Mouse (Mus musculus): ENCODE data around the gene Adad2. TPM values are rescaled to one million over a fixed set of nuclear protein-coding genes. Genes with fewer than 3 reads are reported as not detected.

Adad2 gene
- polyA plus RNA-seq, 1 experiment from 2014 or later = 0.09 TPM

- no peak overlapping the region for H3K9ac ChIP-seq (ENCODE audit: low read length)
- no peaks in the 10 kb centered on the region for H3K36me3 ChIP-seq (ENCODE audit: control insufficient read depth, insufficient read depth, low read length)
- no peaks in the 10 kb centered on the region for H3K9me3 ChIP-seq (ENCODE audit: control insufficient read depth, low read length)
- no peak overlapping the region for H3K4me3 ChIP-seq (ENCODE audit: low read depth, low read length)
- no peak for DNase-seq (ENCODE audit: low spot score)
- 51% methylated on average over 5 of the region's 5 CpGs for WGBS
- no peaks in the 10 kb centered on the region for H3K27me3 ChIP-seq (replicated peaks; ENCODE audit: control insufficient read depth, insufficient read depth, low read length)
- no peak for ATAC-seq (replicated peaks; ENCODE audit: low FRiP score, low TSS enrichment, low read depth)
- no peaks in the 10 kb centered on the region for H3K4me1 ChIP-seq (replicated peaks; ENCODE audit: control insufficient read depth, insufficient read depth, low read length)
- no peak overlapping the region for H3K27ac ChIP-seq (ENCODE audit: low read depth)
- no peak overlapping the region for H3K4me2 ChIP-seq (ENCODE audit: low read length)
These were observed 6.3 kb downstream of the Adad2 start for GRCm38 (mm10) chr8:119618887-119619286.

GRCm38 (mm10) chr8:119620116-119620840, 7.7 kb downstream of the Adad2 start:
- no peak for ATAC-seq (replicated peaks; ENCODE audit: low FRiP score, low TSS enrichment, low read depth)

GRCm38 (mm10) chr8:119620848-119621465, 8.4 kb downstream of the Adad2 start:
- H3K36me3 ChIP-seq (ENCODE audit: control insufficient read depth, insufficient read depth, low read length) = no peaks in the 10 kb centered on the region
- no peaks in the 10 kb centered on the region for H3K9me3 ChIP-seq (ENCODE audit: control insufficient read depth, low read length)
- H3K4me3 ChIP-seq (ENCODE audit: low read depth, low read length) = no peak overlapping the region
- H3K4me1 ChIP-seq (replicated peaks; ENCODE audit: control insufficient read depth, insufficient read depth, low read length) = no peaks in the 10 kb centered on the region
- no peak for ATAC-seq (replicated peaks; ENCODE audit: low FRiP score, low TSS enrichment, low read depth)
- no peak overlapping the region for H3K4me2 ChIP-seq (ENCODE audit: low read length)
- H3K27me3 ChIP-seq (replicated peaks; ENCODE audit: control insufficient read depth, insufficient read depth, low read length) = no peaks in the 10 kb centered on the region
- no peak overlapping the region for H3K9ac ChIP-seq (ENCODE audit: low read length)
- no peak for DNase-seq (ENCODE audit: low spot score)
- 85% methylated on average over 14 of the region's 14 CpGs for WGBS
- no peak overlapping the region for H3K27ac ChIP-seq (ENCODE audit: low read depth)

More at GRCm38 (mm10) chr8:119620116-119620840, 7.7 kb downstream of the Adad2 start:
- Histone ChIP-seq H3K9ac (ENCODE audit: low read length) (no peak overlapping the region), H3K4me3 (ENCODE audit: low read depth, low read length) (no peak overlapping the region), H3K27ac (ENCODE audit: low read depth) (no peak overlapping the region), H3K36me3 (ENCODE audit: control insufficient read depth, insufficient read depth, low read length) (no peaks in the 10 kb centered on the region), H3K4me1 (replicated peaks; ENCODE audit: control insufficient read depth, insufficient read depth, low read length) (no peaks in the 10 kb centered on the region), H3K27me3 (replicated peaks; ENCODE audit: control insufficient read depth, insufficient read depth, low read length) (no peaks in the 10 kb centered on the region), H3K4me2 (ENCODE audit: low read length) (no peak overlapping the region), H3K9me3 (ENCODE audit: control insufficient read depth, low read length) (no peaks in the 10 kb centered on the region)
- DNase-seq (ENCODE audit: low spot score) = no peak
- 73% methylated on average over 6 of the region's 6 CpGs for WGBS

GRCm38 (mm10) chr8:119622555-119622954, 10.0 kb downstream of the Adad2 start:
- H3K36me3 ChIP-seq (ENCODE audit: control insufficient read depth, insufficient read depth, low read length) = no peaks in the 10 kb centered on the region
- DNase-seq (ENCODE audit: low spot score) = no peak

GRCm38 (mm10) chr8:119623061-119623460, 10.5 kb downstream of the Adad2 start:
- Histone ChIP-seq H3K4me3 (ENCODE audit: low read depth, low read length) (no peak overlapping the region), H3K4me1 (replicated peaks; ENCODE audit: control insufficient read depth, insufficient read depth, low read length) (no peaks in the 10 kb centered on the region), H3K36me3 (ENCODE audit: control insufficient read depth, insufficient read depth, low read length) (no peaks in the 10 kb centered on the region), H3K9me3 (ENCODE audit: control insufficient read depth, low read length) (no peaks in the 10 kb centered on the region), H3K27me3 (replicated peaks; ENCODE audit: control insufficient read depth, insufficient read depth, low read length) (no peaks in the 10 kb centered on the region), H3K4me2 (ENCODE audit: low read length) (no peak overlapping the region), H3K27ac (ENCODE audit: low read depth) (no peak overlapping the region), H3K9ac (ENCODE audit: low read length) (no peak overlapping the region)
- ATAC-seq (replicated peaks; ENCODE audit: low FRiP score, low TSS enrichment, low read depth) (no peak), DNase-seq (ENCODE audit: low spot score) (no peak)
- 88% methylated on average over 8 of the region's 8 CpGs for WGBS

More at GRCm38 (mm10) chr8:119622555-119622954, 10.0 kb downstream of the Adad2 start:
- Histone ChIP-seq H3K4me3 (ENCODE audit: low read depth, low read length) (no peak overlapping the region), H3K4me1 (replicated peaks; ENCODE audit: control insufficient read depth, insufficient read depth, low read length) (no peaks in the 10 kb centered on the region), H3K9me3 (ENCODE audit: control insufficient read depth, low read length) (no peaks in the 10 kb centered on the region), H3K9ac (ENCODE audit: low read length) (no peak overlapping the region), H3K27ac (ENCODE audit: low read depth) (no peak overlapping the region), H3K4me2 (ENCODE audit: low read length) (no peak overlapping the region), H3K27me3 (replicated peaks; ENCODE audit: control insufficient read depth, insufficient read depth, low read length) (no peaks in the 10 kb centered on the region)
- no peak for ATAC-seq (replicated peaks; ENCODE audit: low FRiP score, low TSS enrichment, low read depth)
- 62% methylated on average over 4 of the region's 4 CpGs for WGBS

GRCm38 (mm10) chr8:119623744-119624143, 11.2 kb downstream of the Adad2 start:
- Histone ChIP-seq H3K4me3 (ENCODE audit: low read depth, low read length) (no peak overlapping the region), H3K9ac (ENCODE audit: low read length) (no peak overlapping the region), H3K4me1 (replicated peaks; ENCODE audit: control insufficient read depth, insufficient read depth, low read length) (no peaks in the 10 kb centered on the region), H3K9me3 (ENCODE audit: control insufficient read depth, low read length) (no peaks in the 10 kb centered on the region), H3K36me3 (ENCODE audit: control insufficient read depth, insufficient read depth, low read length) (no peaks in the 10 kb centered on the region), H3K4me2 (ENCODE audit: low read length) (no peak overlapping the region), H3K27me3 (replicated peaks; ENCODE audit: control insufficient read depth, insufficient read depth, low read length) (no peaks in the 10 kb centered on the region), H3K27ac (ENCODE audit: low read depth) (no peak overlapping the region)
- WGBS = 59% methylated on average over 1 of the region's 1 CpGs
- no peak for DNase-seq (ENCODE audit: low spot score)
- ATAC-seq (replicated peaks; ENCODE audit: low FRiP score, low TSS enrichment, low read depth) = no peak

GRCm38 (mm10) chr8:119624916-119625315, 12.4 kb downstream of the Adad2 start:
- no peaks in the 10 kb centered on the region for H3K27me3 ChIP-seq (replicated peaks; ENCODE audit: control insufficient read depth, insufficient read depth, low read length)
- DNase-seq (ENCODE audit: low spot score) (no peak), ATAC-seq (replicated peaks; ENCODE audit: low FRiP score, low TSS enrichment, low read depth) (no peak)
- H3K4me1 ChIP-seq (replicated peaks; ENCODE audit: control insufficient read depth, insufficient read depth, low read length) = no peaks in the 10 kb centered on the region
- no peak overlapping the region for H3K4me3 ChIP-seq (ENCODE audit: low read depth, low read length)
- no peak overlapping the region for H3K4me2 ChIP-seq (ENCODE audit: low read length)
- 93% methylated on average over 7 of the region's 7 CpGs for WGBS
- H3K9ac ChIP-seq (ENCODE audit: low read length) = no peak overlapping the region
- H3K36me3 ChIP-seq (ENCODE audit: control insufficient read depth, insufficient read depth, low read length) = no peaks in the 10 kb centered on the region
- no peak overlapping the region for H3K27ac ChIP-seq (ENCODE audit: low read depth)
- no peaks in the 10 kb centered on the region for H3K9me3 ChIP-seq (ENCODE audit: control insufficient read depth, low read length)

GRCm38 (mm10) chr8:119625788-119626187, 13.2 kb downstream of the Adad2 start:
- H3K4me1 ChIP-seq (replicated peaks; ENCODE audit: control insufficient read depth, insufficient read depth, low read length) = no peaks in the 10 kb centered on the region
- no peaks in the 10 kb centered on the region for H3K9me3 ChIP-seq (ENCODE audit: control insufficient read depth, low read length)
- ATAC-seq (replicated peaks; ENCODE audit: low FRiP score, low TSS enrichment, low read depth) (no peak), DNase-seq (ENCODE audit: low spot score) (no peak)
- H3K27ac ChIP-seq (ENCODE audit: low read depth) = no peak overlapping the region
- H3K27me3 ChIP-seq (replicated peaks; ENCODE audit: control insufficient read depth, insufficient read depth, low read length) = no peaks in the 10 kb centered on the region
- no peaks in the 10 kb centered on the region for H3K36me3 ChIP-seq (ENCODE audit: control insufficient read depth, insufficient read depth, low read length)
- H3K4me2 ChIP-seq (ENCODE audit: low read length) = no peak overlapping the region
- no peak overlapping the region for H3K9ac ChIP-seq (ENCODE audit: low read length)
- WGBS = 82% methylated on average over 22 of the region's 22 CpGs
- H3K4me3 ChIP-seq (ENCODE audit: low read depth, low read length) = no peak overlapping the region

- Histone ChIP-seq H3K36me3 (ENCODE audit: control insufficient read depth, insufficient read depth, low read length) (no peaks in the 10 kb centered on the region), H3K9me3 (ENCODE audit: control insufficient read depth, low read length) (no peaks in the 10 kb centered on the region), H3K9ac (ENCODE audit: low read length) (no peak overlapping the region), H3K4me2 (ENCODE audit: low read length) (no peak overlapping the region), H3K27ac (ENCODE audit: low read depth) (no peak overlapping the region), H3K4me3 (ENCODE audit: low read depth, low read length) (no peak overlapping the region), H3K4me1 (replicated peaks; ENCODE audit: control insufficient read depth, insufficient read depth, low read length) (no peaks in the 10 kb centered on the region), H3K27me3 (replicated peaks; ENCODE audit: control insufficient read depth, insufficient read depth, low read length) (no peaks in the 10 kb centered on the region)
- WGBS = 87% methylated on average over 7 of the region's 7 CpGs
- ATAC-seq (replicated peaks; ENCODE audit: low FRiP score, low TSS enrichment, low read depth) (no peak), DNase-seq (ENCODE audit: low spot score) (no peak)
These were observed 14.7 kb downstream of the Adad2 start for GRCm38 (mm10) chr8:119627199-119627598.
